Mouse (Mus musculus) left cerebral cortex, adult 18-20 months (tissue): ENCODE data around the gene Syt3. TPM values are rescaled to one million over a fixed set of nuclear protein-coding genes. Genes with fewer than 3 reads are reported as not detected.

Experiments used
- DNase-seq, 2 experiments: peaks; one replicate each; pipeline ENCODE4 v3.0.0; 2021 to 2022; ENCODE audit warnings: low spot score in 2 of 2, mixed read lengths in 1 of 2
- long read RNA-seq, 2 experiments: library from polyadenylated mRNA; stranded (forward); transcript quantifications; one replicate each; pipeline ENCODE4 v2.0.0; 2021
- total RNA-seq, 2 experiments: library from RNA; stranded (reverse); gene quantifications; 2 replicates each; pipeline ENCODE4 v1.2.3; 2021

Syt3 gene
- 10 to 100 TPM; 56.6 to 66.2 TPM for total RNA-seq
- long read RNA-seq, experiment 1, transcript Syt3-201 (11 exons, 2,627 nt), result minor isoform, 16 of 94 reads
- long read RNA-seq, experiment 1, transcript Syt3-202 (11 exons, 2,494 nt), result major isoform, 30 of 94 reads
- long read RNA-seq, experiment 1, partial matches to known transcripts, result 31 of 94 reads
- long read RNA-seq, experiment 1, other reads (novel, unspliced or antisense), result 14 of 94 reads
- long read RNA-seq, experiment 2, transcript Syt3-202 (11 exons, 2,494 nt), result major isoform, 20 of 72 reads
- long read RNA-seq, experiment 2, transcript Syt3-201 (11 exons, 2,627 nt), result minor isoform, 10 of 72 reads
- long read RNA-seq, experiment 2, partial matches to known transcripts, result 30 of 72 reads
- long read RNA-seq, experiment 2, other reads (novel, unspliced or antisense), result 12 of 72 reads

DNA sequence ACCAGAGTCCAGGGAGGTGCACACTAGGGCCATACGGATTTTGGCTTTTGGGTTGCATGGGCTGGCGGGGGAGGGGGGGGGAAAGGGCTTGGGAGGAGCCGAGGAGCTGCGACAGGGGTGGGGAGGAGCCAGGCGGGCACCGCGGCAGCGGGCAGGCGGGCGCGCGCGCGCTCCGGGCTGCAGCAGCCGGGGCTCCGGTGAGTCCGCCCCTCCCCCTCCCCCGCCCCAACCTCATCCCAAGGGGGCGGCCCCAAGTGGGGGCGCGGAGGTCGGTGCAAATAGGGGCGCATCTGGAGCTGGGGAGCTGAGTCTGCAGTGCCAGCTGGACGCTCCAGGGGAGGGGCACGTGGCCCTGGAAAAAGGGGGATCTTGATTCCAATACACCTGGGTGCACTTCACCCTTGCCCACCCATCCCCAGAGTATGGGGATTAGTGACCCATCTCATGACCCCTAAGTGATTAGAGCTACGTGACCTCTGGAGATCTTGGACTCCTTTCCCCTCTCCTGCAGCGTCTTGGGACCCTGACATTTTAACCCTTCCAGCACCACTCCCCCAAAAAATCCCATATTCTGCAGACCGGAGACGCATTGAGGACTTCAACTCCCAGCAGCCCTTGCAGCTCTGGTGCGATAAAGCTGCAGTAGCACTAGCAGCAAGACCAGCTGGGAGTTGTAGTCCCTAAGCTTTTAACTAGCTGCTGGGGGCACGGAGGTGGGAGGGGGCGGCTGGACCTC, at the start of gene Syt3:
Syt3 (plus strand) TSS at position 123 of the 736 bp plus-strand sequence.
- peak; percentile 74 to 79 for DNase-seq

DNA sequence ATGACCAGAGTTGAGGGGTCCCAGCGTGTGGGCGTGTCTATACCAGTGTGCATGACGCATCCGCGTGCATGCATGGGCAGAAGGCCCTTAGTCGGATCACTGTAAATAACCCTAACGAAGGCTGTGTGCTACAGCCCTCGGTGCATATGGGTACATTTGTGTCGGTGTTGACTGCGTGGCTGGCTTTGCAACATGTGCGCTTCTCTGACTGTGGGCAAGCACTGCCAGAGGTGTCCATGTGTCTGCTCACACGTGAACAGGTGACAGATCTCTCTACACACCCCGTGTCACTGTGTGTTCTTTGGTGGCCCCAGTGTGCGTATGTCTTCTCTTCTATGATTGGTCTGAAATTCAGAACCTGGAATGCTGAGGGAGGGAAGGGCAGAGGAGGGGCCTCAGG, 49.8 kb upstream of the Syt3 start:
- DNase-seq, result no peak

DNA sequence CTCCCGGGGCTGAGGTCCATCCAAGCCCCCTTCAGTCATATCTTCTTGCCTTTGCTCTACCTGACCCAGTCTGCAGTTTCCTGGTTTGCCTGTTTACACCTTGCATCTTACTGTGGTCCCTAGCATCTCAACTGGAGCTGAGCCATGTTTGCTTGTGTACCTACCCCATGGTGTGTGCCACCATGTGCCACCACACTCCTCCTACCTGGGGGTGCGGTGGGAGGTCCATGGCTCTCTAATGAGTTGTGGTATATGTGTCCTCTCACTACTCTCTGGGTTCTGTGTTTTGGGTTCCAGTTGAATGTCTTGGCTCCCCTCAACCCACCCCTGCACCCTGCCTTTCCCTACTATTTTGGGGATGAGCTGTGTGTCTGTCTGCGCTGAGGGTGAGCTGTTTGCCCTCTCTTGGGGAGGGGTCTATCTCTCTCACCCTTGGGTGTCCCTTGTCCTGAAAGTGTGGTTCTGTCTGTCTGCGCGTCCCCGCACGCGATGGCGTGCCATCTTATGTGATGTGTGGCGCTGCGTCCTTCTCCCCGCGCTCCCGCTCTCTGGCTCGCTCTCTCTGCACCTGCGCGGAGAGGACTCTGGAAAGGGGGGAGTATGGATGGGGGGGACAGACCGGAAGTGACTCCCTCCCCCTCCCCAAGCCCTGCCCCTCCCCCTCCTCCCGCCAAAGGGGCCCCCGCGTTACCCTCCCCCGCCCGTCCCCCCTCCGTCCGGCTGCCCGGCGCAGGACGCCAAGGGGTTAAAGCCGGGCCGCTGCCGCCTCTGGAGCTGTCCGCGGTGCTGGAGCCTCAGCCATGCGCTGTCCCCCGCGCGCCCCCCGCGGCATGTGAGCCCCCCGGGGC, 48.6 kb upstream of the Syt3 start:
- DNase-seq, result no peak

DNA sequence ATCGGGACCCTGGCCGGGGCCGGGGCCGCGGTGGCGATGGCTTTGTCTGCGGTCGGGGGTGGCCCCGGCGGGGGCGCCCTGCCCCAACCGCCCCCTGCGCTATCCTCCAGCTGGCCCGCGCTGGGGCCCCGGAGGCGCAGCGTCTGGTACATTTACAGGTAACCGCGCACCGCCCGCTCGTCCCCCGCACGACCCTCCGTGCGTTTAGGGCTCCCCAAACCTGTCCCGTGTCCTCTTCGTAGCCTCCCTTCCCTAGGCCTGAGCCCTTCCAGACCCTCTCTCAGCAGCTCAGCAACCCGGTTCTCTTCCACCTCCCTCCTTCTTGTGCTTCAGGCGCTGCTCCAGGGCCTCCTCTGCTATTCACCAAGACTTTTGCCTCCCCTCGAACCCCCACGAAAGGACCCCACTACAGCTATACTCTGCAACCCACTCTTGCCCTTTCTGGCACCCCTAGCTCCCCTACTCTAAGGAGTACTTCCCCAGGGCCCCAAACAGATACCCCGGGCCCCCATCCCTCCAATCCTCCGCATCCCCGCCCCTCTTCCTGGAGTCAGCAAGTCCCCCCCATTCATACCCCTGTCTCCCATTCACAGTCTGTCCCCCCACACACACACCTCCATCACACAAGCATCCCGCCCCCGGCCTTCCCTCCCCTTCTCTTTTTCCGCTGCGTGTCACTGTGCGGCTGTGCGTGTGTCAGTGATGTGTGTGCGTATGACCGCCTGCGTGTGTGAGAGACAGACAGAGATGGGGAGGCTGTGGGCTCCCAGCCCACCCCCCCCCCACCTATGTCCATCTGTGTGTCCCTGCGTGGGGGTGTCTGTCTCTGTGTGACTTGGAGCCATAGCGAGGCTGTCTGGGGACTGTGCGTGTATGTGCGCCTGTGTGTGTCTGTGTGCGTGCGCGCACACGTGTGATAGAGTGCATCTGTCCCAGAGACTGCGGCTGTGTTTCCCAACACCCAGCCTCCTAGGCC, 47.6 kb upstream of the Syt3 start:
- no peak for DNase-seq

DNA sequence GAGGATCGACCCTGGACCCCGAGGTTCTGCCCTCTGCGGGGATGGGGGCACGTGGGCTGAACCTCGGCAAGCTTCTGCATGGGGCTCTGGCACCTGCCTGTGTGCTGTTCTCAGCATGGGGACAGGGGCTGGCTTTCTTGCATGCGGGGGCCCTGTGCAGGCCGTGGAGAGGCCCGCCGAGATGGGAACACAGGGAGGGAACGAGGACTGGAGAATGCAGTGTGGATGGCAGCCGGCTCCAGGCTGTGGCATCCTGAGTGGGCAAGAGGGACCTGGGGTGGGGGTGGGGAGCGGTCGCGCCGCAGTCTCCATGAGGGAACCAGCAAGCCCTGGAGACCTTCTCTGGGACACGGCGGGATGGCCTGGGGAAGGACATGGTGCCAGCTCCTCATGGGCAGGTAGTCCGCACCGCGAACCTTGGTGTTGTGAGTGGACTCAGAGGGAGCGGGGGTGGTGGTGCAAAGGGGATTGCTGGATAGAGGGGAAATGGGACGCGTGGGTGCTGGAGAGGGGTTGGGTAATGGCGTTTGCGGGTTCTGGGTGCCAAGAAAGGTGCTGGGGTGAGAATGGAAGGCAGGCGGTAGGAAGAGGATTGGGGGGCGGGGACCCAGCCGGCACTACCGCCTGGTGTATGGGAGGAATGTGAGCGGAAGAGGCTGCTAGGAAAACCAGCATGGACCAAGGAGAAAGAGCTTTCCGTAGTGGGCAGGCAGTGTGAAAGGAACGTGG, 46.6 kb upstream of the Syt3 start:
- peak in 1 of 2 experiments; percentile 66 for DNase-seq

DNA sequence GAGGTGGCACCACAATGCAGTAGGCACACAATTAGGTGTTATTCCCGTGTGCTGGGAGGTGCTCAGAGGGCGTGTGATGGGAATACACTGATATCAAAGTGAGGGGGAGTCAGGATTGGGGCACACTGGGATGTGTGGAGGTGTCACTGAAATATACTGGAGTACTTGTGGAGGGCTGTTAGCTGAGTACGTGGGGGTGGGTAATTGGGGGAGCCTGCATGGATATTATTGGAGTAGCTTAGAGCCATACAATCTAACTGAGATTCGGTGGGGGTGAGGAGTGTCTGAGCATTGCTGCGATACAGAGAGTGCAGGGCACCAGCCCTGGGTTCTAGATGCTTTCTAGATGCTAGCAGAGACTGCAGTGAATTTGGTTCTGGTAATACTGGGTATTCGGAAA, 43.7 kb upstream of the Syt3 start:
- no peak for DNase-seq

DNA sequence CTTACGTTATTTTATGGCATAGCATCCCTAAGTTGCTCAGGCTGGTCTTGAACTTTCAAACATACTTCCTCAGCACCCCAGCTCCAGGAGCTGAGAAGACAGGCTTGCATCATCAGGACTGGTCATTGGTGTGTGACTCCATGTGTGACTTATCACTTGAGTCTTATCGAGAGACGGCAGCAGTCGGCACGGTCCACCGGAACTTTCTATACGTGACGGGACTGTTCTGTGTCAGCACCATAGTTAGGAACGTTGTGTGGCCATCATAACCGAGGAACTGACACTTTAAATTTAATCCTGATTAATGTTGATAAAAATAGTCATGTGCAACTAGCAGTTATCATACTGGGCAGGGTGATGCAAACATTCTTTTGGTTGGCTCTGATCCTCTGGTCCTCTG, 42.8 kb upstream of the Syt3 start:
- DNase-seq, result no peak

DNA sequence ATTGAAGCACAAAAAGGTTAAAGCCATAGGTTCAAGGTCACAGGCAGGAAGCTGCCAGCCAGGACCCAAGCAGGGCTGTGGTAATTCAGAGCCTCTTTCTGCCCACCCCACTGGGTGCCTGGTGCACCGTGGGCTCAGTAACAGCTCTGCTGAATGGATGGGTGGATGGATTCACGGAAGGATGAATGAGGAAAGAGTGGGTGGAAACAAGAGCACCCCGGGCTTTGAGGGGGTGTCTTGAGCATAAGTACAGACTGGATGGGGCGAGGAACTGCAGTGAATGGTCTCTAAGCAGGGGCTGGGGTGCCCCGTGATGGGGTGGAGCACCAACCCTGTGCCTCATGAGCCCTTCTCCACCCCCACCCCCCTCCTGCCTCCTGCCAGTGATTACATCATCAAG, 42.2 kb upstream of the Syt3 start:
- DNase-seq, result peak in 1 of 2 experiments; percentile 65

DNA sequence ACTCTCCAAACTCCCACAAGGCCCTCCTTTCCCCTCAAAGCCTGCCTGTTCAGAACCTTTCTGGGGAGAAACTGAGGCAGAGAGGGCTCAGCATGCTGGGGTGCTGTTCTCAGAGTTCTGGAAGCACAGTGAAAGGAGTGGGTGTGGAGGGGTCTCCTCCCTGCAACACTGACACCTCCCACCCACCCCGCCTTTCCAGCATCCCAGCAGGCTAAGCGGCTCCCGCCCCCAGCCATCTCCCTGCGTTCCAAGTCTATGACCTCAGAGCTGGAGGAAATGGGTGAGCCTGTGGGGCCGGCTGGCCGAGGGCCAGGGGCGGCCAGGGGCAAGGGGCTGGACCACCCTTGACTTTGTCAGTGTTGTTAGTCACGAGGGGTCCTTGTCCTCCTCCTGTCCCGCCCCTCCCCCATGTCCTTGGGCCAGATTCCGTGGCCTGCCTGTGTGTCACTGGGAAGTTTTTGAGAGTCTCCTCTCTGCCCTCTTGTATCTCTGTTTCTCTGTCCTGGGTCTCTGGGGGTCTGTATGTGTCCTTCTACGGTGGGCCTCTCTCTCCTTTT, 40.4 kb upstream of the Syt3 start:
- DNase-seq, result no peak

DNA sequence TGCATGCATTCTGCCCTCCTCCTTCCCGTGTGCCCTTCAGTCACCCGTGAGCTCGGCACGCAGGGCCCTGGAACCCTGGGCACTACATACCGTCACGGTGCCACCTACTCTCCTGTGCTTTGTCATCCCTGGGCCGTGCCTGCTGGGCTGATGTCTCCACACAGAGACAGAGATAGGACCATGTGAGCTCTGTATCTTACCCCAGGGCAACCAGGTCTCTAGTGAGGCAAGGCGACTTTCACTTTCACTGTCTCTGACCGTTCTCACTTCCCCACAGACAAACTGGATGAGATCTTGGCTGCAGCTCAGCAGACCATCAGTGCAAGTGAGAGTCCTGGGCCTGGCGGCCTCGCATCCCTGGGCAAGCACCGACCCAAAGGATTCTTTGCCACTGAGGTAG, 39.3 kb upstream of the Syt3 start:
- DNase-seq, result no peak

DNA sequence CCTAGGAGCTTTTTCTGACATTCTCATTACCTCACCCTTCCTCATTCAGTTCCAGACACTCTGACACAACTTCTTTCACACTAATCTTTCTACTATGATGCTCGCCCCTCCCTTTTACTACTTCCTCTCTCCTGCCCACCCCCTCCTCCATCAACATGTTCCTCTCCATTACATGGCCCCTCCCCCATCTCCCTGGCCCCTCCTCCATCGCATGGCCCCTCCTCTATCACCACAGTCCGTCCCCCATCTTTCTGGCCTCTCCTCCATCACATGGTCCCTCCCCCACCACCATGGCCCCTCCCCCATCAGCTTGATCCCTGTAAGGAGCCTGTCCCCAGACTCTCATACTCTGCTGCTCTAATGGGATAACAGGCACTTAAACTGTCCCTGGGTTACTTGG, 34.9 kb upstream of the Syt3 start:
- no peak for DNase-seq

DNA sequence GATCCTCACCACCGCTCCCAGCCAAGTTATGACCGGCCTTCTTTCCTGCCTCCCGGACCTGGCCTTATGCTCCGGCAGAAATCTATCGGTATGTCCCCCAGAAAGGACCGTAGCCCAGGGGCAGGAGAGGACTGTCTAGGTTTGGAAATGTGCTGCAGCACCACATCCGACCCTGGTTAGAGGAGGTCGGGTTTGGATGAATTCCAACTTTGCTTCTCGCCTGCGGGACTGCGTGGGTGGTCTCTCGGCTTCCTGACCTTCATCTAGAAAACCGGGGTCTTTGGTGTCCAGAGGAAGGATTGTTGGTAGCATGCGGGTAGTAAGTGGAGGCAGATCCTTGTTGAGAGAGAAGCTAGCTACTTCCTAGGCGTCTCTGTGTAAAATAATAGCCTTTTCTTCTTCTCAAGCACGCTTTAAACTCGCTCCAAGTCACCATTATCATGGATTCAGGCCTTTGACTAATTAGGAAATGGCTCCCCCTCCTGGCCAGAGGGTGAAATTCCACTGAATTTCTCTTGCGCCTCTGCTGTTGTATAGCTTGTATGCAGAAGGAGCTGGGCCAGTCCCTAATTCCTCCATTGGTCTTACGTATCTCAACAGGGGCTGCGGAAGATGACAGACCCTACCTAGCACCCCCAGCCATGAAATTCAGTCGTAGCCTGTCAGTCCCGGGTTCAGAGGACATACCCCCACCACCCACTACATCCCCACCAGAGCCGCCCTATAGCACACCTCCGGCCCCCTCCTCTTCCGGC, 32.8 kb upstream of the Syt3 start:
- peak; percentile 78 to 80 for DNase-seq

DNA sequence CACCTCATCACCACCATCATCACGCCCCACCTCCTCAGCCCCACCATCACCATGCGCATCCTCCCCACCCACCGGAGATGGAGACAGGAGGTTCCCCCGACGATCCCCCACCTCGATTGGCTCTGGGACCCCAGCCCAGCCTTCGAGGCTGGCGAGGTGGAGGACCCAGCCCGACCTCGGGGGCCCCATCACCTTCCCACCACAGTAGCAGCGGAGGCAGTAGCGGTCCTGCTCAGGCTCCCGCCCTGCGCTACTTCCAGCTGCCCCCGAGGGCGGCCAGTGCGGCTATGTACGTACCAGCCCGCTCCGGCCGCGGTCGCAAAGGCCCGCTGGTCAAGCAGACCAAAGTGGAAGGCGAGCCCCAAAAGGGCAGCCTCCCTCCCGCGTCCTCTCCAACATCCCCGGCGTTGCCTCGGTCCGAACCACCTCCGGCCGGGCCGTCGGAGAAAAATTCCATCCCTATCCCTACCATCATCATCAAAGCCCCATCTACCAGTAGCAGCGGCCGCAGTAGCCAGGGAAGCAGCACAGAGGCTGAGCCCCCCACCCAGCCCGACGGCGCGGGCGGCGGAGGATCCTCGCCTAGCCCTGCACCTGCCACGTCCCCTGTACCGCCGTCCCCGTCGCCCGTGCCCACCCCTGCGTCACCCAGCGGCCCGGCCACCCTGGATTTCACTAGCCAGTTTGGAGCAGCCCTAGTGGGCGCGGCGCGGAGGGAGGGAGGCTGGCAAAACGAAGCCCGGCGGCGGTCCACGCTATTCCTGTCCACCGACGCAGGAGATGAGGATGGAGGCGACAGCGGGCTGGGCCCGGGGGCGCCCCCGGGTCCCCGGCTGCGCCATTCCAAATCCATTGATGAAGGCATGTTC, 31.8 kb upstream of the Syt3 start:
- DNase-seq, result no peak

DNA sequence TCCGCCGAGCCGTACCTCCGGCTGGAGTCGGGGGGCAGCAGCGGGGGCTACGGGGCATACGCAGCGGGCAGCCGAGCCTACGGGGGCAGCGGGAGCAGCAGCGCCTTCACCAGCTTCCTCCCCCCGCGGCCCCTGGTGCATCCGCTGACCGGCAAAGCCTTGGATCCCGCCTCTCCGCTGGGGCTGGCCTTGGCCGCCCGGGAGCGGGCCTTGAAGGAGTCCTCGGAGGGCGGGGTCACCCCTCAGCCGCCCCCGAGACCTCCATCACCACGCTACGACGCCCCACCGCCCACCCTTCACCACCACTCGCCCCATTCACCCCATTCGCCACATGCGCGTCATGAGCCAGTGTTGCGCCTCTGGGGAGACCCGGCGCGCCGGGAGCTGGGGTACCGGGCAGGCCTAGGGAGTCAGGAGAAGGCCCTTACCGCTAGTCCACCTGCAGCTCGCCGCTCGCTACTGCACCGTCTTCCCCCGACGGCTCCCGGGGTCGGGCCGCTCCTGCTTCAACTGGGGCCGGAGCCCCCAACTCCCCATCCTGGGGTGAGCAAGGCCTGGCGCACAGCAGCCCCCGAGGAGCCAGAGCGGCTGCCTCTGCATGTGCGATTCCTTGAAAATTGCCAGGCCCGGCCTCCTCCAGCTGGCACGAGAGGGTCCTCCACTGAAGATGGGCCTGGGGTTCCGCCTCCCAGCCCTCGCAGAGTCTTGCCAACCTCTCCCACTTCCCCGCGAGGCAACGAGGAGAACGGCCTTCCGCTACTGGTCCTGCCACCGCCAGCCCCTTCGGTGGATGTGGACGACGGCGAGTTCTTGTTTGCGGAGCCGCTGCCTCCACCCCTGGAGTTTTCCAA, 30.9 kb upstream of the Syt3 start:
- no peak for DNase-seq

DNA sequence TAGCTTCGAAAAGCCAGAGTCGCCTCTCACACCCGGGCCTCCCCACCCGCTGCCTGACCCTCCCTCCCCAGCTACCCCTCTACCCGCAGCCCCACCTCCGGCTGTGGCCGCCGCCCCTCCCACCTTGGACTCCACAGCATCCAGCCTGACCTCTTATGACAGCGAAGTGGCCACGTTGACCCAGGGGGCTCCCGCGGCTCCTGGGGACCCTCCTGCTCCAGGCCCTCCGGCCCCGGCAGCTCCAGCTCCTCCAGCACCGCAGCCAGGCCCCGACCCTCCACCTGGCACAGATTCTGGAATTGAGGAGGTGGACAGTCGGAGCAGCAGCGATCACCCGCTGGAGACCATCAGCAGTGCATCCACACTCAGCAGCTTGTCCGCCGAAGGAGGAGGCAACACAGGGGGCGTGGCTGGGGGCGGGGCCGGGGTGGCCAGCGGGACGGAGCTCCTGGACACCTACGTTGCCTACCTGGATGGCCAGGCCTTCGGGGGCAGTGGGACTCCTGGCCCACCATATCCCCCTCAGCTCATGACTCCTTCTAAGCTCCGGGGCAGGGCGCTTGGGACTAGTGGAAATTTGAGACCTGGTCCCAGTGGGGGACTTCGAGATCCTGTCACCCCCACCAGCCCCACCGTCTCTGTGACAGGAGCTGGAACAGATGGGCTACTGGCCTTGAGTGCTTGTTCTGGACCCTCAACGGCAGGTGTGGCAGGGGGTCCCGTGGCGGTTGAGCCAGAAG, 30.1 kb upstream of the Syt3 start:
- DNase-seq, result no peak

DNA sequence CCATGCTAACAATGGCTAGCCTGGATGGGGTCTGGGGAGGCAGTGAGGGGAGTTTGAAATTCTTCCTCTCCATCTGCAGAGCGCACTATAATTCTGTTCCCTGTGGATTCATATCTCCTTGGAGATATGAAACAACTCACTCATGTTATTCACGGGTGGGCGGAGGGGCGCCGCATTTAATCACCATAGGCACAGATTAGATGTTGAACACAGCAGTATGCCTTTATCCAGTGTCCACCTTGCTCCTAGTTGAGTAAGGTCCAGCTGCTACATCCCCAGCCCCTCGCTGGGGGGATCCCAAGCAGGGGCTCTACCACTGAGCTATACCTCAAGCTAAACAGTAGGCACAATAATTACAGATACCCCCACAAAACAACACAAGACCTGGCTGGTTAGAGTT, 28.5 kb upstream of the Syt3 start:
- no peak for DNase-seq
